Mouse (Mus musculus): ENCODE measurements at regions not wholly inside any gene's neighbourhood (a gene's known extent, or its start where the extent isn't known, plus 50 kb on each side); places are given as distances from the start of the nearest gene placed in this dataset.
A peak's percentile ranks its signal among the peaks of the same experiment; 100 is the strongest.

DNA sequence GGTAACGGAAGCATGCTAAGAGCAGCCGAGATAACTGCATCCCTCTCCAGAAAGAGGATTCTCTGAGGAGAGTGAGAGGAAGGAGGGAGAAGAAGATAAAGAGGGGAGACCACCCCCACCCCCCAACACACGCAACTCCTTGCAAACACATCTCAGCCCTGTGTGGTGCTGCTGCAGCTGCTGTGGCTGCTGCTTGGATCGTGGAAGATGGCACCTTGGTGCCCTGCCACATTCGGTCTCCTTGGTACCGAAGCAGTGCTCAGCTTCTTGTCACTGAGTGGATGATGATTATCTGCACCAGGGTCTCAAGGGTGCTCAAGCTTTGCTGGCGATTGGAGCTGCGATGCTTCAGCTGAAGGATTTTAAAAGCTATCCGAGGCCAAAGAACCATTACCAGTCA is 204.7 kb downstream of the Bcl11a start:
- H3K27me3 ChIP-seq (ENCODE audit: control insufficient read depth, insufficient read depth, low read length) = no peaks in the 10 kb centered on the region
- peaks cover 29% of the 10 kb centered on the region for H3K4me1 ChIP-seq (ENCODE audit: control insufficient read depth, insufficient read depth, low read length)
- H3K36me3 ChIP-seq (ENCODE audit: control insufficient read depth, insufficient read depth, low read length) = no peaks in the 10 kb centered on the region
- no peak overlapping the region for H3K9ac ChIP-seq (ENCODE audit: low read length)
- H3K4me2 ChIP-seq (ENCODE audit: low read depth) = no peak overlapping the region
- no peaks in the 10 kb centered on the region for H3K9me3 ChIP-seq (ENCODE audit: control insufficient read depth, low read length)
- 43% methylated on average over 9 of the region's 9 CpGs for WGBS
- no peak overlapping the region for H3K27ac ChIP-seq (ENCODE audit: low read depth, low read length)
- H3K4me3 ChIP-seq (ENCODE audit: low read depth, low read length) = no peak overlapping the region
- ATAC-seq (ENCODE audit: insufficient read depth, low FRiP score, low TSS enrichment) (no peak), DNase-seq (ENCODE audit: low spot score) (no peak)

DNA sequence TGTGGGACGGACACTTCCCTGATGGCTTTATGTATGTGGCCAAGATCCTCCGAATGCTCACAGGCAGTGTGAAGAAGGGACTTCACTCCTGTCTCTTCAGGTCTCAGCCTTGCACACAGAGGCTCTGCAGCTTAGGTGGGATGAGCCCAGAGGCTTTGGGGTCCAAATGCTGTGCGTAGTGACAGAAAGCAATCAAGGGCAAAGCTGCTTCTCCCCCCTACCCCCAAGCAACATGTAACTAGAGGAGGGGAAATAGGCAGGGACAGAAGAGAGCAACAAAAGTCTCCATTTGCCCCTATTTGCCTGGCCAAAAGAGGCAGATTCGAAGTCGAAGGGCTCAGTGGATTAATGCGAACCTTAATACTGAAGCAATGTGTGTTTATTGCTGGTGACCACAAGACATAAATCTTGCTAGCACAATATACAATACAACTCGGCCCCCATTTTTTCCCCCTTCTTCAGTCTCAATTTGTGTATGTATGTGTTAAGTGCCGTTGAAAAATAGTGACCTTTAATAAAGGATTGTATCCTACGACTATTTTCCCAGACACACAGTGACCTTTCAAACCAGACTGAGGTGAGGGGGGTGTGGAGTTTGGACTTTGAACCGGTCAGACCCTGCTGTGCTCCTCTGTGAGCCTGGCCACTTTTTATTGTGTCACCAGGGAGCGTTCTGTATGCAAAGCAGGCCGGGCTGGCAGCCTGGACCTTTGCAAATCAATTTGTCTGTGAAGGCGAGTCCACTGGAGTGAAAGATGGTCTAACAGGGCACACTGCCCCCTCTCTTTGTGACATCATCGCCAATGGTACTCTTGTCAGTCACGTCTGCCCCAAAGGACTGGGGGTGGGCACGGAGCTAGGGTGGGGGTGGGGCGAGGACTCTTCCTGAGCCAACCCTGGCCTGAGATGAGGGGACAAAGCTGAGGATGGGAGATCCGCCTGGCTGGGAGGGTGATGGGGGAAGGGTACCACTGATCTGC is 208.6 kb downstream of the Bcl11a start:
- H3K4me1 ChIP-seq (ENCODE audit: control insufficient read depth, insufficient read depth, low read length) = peaks cover 29% of the 10 kb centered on the region

DNA sequence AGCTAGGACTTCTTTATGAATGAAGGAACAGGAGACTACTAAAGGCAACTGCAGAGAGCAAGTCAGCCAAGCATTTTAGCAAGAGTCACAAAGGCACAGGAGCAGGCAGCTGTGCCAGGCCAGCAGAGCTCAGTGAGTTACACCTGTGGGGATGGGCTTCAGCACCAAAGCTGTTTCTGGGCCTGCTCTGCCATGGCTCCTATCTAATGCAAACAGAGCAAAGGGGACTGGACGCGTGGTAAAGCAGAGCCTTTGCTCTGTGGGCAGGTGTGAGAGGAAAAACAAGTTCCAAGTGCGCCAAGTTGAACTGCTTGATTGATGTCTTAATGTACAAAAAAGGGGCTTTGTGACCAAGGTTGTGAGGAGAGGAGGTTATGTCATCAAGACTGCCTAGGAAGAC is 215.4 kb downstream of the Bcl11a start:
- Histone ChIP-seq H3K27ac (ENCODE audit: low read depth, low read length) (no peak overlapping the region), H3K4me1 (ENCODE audit: control insufficient read depth, insufficient read depth, low read length) (peaks cover 8% of the 10 kb centered on the region), H3K9me3 (ENCODE audit: control insufficient read depth, low read length) (no peaks in the 10 kb centered on the region), H3K27me3 (ENCODE audit: control insufficient read depth, insufficient read depth, low read length) (no peaks in the 10 kb centered on the region), H3K36me3 (ENCODE audit: control insufficient read depth, insufficient read depth, low read length) (no peaks in the 10 kb centered on the region), H3K9ac (ENCODE audit: low read length) (no peak overlapping the region), H3K4me3 (ENCODE audit: low read depth, low read length) (no peak overlapping the region), H3K4me2 (ENCODE audit: low read depth) (no peak overlapping the region)
- no peak for ATAC-seq (ENCODE audit: insufficient read depth, low FRiP score, low TSS enrichment)
- no peak for DNase-seq (ENCODE audit: low spot score)
- WGBS = 59% methylated on average over 3 of the region's 3 CpGs

More for the DNA sequence above, 208.6 kb downstream of the Bcl11a start:
- H3K27me3 ChIP-seq (ENCODE audit: control insufficient read depth, insufficient read depth, low read length) = no peaks in the 10 kb centered on the region
- DNase-seq (ENCODE audit: low spot score) (peak; percentile 84), ATAC-seq (ENCODE audit: insufficient read depth, low FRiP score, low TSS enrichment) (peak; percentile 94)
- peak overlapping the region; percentile 80 for H3K27ac ChIP-seq (ENCODE audit: low read depth, low read length)
- 6% methylated on average over 18 of the region's 18 CpGs for WGBS
- H3K4me3 ChIP-seq (ENCODE audit: low read depth, low read length) = no peak overlapping the region
- H3K9me3 ChIP-seq (ENCODE audit: control insufficient read depth, low read length) = no peaks in the 10 kb centered on the region
- H3K9ac ChIP-seq (ENCODE audit: low read length) = no peak overlapping the region; the same call in 1 of the 2 replicates
- no peaks in the 10 kb centered on the region for H3K36me3 ChIP-seq (ENCODE audit: control insufficient read depth, insufficient read depth, low read length)
- peak overlapping the region; percentile 11 for H3K4me2 ChIP-seq (ENCODE audit: low read depth)

DNA sequence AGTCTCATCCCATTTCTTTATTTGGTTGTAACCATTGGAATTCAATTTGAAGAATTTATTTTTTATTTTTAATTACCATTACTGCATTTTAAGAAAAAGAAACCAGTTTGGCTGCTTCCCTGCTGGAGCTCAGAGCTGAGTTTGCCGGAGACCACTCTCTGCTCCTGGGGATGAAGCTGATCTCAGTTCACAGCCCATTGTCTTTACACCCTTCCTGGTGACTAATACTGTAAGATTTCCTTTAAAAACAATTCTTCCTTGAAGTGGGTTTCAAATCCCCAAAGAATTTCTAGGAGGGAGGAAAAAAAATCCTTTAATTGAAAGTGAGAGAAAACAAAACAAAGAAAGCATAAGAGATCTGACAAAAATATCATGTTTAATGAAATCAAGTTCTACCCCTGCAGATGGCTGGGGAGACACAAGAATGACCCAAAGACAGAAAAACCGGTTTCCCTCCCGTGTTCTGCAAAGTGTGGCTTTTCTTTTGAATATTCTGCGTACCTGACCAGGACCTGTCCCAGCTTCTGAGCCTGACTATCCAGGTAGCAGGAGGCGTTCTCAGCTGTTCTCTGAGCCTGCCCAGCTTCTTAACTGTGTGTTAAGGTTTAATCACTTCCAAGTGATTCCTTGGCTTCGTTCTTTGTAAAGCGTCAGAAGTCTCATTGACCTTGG is 216.1 kb downstream of the Bcl11a start:
- DNase-seq (ENCODE audit: low spot score) = no peak
- no peak overlapping the region for H3K27ac ChIP-seq (ENCODE audit: low read depth, low read length)
- no peaks in the 10 kb centered on the region for H3K36me3 ChIP-seq (ENCODE audit: control insufficient read depth, insufficient read depth, low read length)
- peaks cover 8% of the 10 kb centered on the region for H3K4me1 ChIP-seq (ENCODE audit: control insufficient read depth, insufficient read depth, low read length)
- H3K4me2 ChIP-seq (ENCODE audit: low read depth) = no peak overlapping the region
- H3K9ac ChIP-seq (ENCODE audit: low read length) = no peak overlapping the region
- no peak overlapping the region for H3K4me3 ChIP-seq (ENCODE audit: low read depth, low read length)
- H3K27me3 ChIP-seq (ENCODE audit: control insufficient read depth, insufficient read depth, low read length) = no peaks in the 10 kb centered on the region
- no peaks in the 10 kb centered on the region for H3K9me3 ChIP-seq (ENCODE audit: control insufficient read depth, low read length)
- ATAC-seq (ENCODE audit: insufficient read depth, low FRiP score, low TSS enrichment) = no peak
- 67% methylated on average over 7 of the region's 7 CpGs for WGBS

DNA sequence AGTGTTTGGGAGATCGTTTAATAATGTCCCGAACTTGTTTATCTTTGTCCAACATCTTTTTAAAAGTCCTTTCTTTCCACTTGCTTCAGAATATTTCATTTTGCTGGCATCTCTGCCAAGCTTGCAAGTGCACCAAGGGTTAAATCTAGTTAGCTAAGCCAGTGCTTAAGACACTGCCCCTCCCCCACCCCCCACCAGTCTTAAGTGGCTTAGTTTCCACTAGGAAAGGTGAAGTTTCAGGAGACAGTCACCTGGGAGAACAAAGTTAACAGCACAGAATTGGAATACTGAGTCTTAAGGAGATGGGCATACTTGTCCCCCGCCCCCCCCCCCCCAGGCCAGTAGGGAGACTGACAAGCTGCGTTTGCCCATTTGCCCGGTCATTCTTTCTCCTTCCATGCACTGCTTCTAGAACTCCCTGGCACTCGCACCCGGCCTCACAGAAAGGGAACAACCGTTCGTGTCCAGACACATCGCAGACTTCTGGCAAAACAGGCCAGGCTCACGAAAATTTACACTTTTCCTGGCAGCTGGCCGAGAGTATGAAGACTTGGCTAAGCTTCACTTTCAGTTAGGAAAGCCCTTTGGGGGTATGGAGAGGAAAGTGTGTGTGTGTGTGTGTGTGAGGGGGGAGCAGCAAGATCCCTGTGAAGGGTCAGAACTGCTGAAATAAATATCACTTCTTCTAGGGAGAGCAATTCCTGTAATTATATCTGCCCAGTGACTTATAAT is 219.2 kb downstream of the Bcl11a start:
- no peaks in the 10 kb centered on the region for H3K9me3 ChIP-seq (ENCODE audit: control insufficient read depth, low read length)
- DNase-seq (ENCODE audit: low spot score) (no peak), ATAC-seq (ENCODE audit: insufficient read depth, low FRiP score, low TSS enrichment) (no peak)
- no peaks in the 10 kb centered on the region for H3K27me3 ChIP-seq (ENCODE audit: control insufficient read depth, insufficient read depth, low read length)
- no peak overlapping the region for H3K27ac ChIP-seq (ENCODE audit: low read depth, low read length)
- 30% methylated on average over 12 of the region's 12 CpGs for WGBS
- H3K4me1 ChIP-seq (ENCODE audit: control insufficient read depth, insufficient read depth, low read length) = peaks cover 8% of the 10 kb centered on the region
- no peaks in the 10 kb centered on the region for H3K36me3 ChIP-seq (ENCODE audit: control insufficient read depth, insufficient read depth, low read length)
- no peak overlapping the region for H3K4me2 ChIP-seq (ENCODE audit: low read depth)
- no peak overlapping the region for H3K9ac ChIP-seq (ENCODE audit: low read length)
- no peak overlapping the region for H3K4me3 ChIP-seq (ENCODE audit: low read depth, low read length)

DNA sequence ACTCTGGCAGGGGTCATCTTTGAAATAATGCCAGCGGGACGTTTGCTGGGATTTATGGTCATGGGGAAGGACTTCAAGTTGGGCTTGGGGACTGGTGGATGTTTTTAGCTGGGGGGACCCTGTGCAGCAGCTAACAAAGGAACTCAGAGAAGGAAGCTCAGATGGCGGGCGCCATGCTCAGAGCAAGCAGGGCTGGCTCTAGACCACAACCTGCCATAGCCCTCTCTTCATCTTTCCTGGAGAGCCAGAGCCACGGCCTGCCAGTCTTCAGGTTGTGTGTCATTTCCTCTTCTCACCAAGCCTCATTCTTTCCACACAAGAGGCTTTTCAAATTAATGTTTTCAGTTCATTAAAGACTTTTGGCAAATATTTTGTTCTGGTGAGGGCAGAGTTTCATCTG is 219.9 kb downstream of the Bcl11a start:
- Histone ChIP-seq H3K27me3 (ENCODE audit: control insufficient read depth, insufficient read depth, low read length) (no peaks in the 10 kb centered on the region), H3K36me3 (ENCODE audit: control insufficient read depth, insufficient read depth, low read length) (no peaks in the 10 kb centered on the region), H3K9me3 (ENCODE audit: control insufficient read depth, low read length) (no peaks in the 10 kb centered on the region), H3K9ac (ENCODE audit: low read length) (no peak overlapping the region), H3K4me2 (ENCODE audit: low read depth) (no peak overlapping the region), H3K4me3 (ENCODE audit: low read depth, low read length) (no peak overlapping the region), H3K27ac (ENCODE audit: low read depth, low read length) (no peak overlapping the region), H3K4me1 (ENCODE audit: control insufficient read depth, insufficient read depth, low read length) (peaks cover 8% of the 10 kb centered on the region)
- no peak for DNase-seq (ENCODE audit: low spot score)
- 45% methylated on average over 5 of the region's 5 CpGs for WGBS
- no peak for ATAC-seq (ENCODE audit: insufficient read depth, low FRiP score, low TSS enrichment)

DNA sequence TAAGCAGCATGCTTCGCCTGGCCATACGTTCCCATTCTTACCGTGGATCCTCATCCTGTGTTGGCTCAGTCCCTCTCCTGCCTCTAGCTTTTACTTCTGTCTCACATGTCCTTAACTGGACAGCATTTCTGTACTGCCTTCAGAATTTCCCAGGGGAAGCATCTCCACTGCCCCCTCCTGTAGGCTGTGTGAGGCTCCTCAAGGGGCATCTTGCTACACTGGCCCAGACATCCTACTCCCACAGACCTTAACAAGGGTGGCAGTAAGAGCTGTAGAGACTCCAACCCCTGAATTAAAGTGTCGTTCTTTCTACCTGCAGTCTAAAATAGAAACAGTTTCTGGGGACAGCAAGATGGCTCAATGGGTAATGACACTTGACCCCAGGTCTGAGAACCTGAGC is 222.5 kb downstream of the Bcl11a start:
- no peak overlapping the region for H3K4me3 ChIP-seq (ENCODE audit: low read depth, low read length)
- no peak overlapping the region for H3K27ac ChIP-seq (ENCODE audit: low read depth, low read length)
- no peaks in the 10 kb centered on the region for H3K27me3 ChIP-seq (ENCODE audit: control insufficient read depth, insufficient read depth, low read length)
- DNase-seq (ENCODE audit: low spot score) (no peak), ATAC-seq (ENCODE audit: insufficient read depth, low FRiP score, low TSS enrichment) (no peak)
- H3K4me1 ChIP-seq (ENCODE audit: control insufficient read depth, insufficient read depth, low read length) = peaks cover 10% of the 10 kb centered on the region
- no peak overlapping the region for H3K9ac ChIP-seq (ENCODE audit: low read length)
- 79% methylated on average over 4 of the region's 4 CpGs for WGBS
- H3K9me3 ChIP-seq (ENCODE audit: control insufficient read depth, low read length) = no peaks in the 10 kb centered on the region
- no peak overlapping the region for H3K4me2 ChIP-seq (ENCODE audit: low read depth)
- no peaks in the 10 kb centered on the region for H3K36me3 ChIP-seq (ENCODE audit: control insufficient read depth, insufficient read depth, low read length)

DNA sequence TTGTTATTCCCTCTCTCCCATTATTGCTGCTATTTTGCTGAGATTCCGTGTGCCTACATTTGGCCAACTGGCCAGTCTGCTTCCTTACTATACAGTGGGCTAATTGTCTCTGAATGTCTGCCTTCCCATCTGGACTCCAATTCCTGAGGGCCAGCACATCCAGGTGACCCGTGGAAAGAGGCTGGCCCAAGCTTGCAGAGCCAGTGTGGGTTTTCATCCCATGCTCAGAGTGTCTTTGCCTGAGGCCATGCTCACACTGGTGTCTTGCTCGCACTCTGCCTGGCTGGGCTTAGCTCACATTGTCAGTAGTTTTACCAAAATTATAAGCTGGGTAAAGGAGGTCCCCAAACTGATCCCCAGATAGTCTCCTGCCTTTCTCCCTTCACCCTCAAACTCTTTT is 223.3 kb downstream of the Bcl11a start:
- ATAC-seq (ENCODE audit: insufficient read depth, low FRiP score, low TSS enrichment) (no peak), DNase-seq (ENCODE audit: low spot score) (no peak)
- H3K9me3 ChIP-seq (ENCODE audit: control insufficient read depth, low read length) = no peaks in the 10 kb centered on the region
- WGBS = 66% methylated on average over 3 of the region's 3 CpGs
- H3K27me3 ChIP-seq (ENCODE audit: control insufficient read depth, insufficient read depth, low read length) = no peaks in the 10 kb centered on the region
- no peak overlapping the region for H3K9ac ChIP-seq (ENCODE audit: low read length)
- peaks cover 15% of the 10 kb centered on the region for H3K4me1 ChIP-seq (ENCODE audit: control insufficient read depth, insufficient read depth, low read length)
- no peak overlapping the region for H3K4me3 ChIP-seq (ENCODE audit: low read depth, low read length)
- H3K4me2 ChIP-seq (ENCODE audit: low read depth) = no peak overlapping the region
- H3K27ac ChIP-seq (ENCODE audit: low read depth, low read length) = no peak overlapping the region
- no peaks in the 10 kb centered on the region for H3K36me3 ChIP-seq (ENCODE audit: control insufficient read depth, insufficient read depth, low read length)
